Mouse (Mus musculus): ENCODE measurements around the gene Vstm5. TPM values are rescaled to one million over a fixed set of nuclear protein-coding genes. Genes with fewer than 3 reads are reported as not detected.
"Not testable (repeated sequence)": the region's sequence is repeated elsewhere in the genome, so short reads cannot be mapped to it uniquely, and the experiment has no call there.

The Vstm5 gene
- 10 to 100 TPM; 12.7 to 13.6 TPM for total RNA-seq (2021)

- intact Hi-C loops (cut with DNase I) = no loop called here
- peak; percentile 19 for DNase-seq
These were observed at the start of gene Vstm5 for GRCm38 (mm10) chr9:15239042-15239925. Vstm5 (plus strand) TSS chr9:15239045.

GRCm38 (mm10) chr9:15194806-15195205 lies 44.0 kb upstream of the Vstm5 start:
- intact Hi-C loops (cut with DNase I); DNase-seq: not testable (repeated sequence)

DNA sequence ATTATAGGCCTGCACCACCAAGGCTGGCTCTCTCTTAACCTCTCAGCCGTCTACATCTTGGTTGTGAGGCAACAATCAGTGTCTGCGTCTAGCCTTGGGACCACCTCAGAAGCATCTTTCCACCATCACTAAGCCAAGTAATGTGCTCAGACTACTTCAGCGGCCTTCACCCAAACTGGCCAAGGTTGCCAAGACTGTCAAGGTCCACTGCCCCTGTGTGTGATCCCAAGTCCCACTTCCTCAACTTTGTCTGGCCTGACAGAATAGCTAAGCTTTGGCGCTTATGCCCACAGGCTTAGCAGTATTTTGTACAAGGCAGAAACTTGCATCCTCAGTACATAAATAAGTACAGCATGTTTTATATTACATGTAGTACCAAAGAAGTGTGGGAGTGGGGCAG lies 32.2 kb upstream of the Vstm5 start:
- no peak for DNase-seq
- intact Hi-C loops (cut with DNase I) = no loop called here

GRCm38 (mm10) chr9:15209320-15209719 lies 29.5 kb upstream of the Vstm5 start:
- intact Hi-C loops (cut with DNase I) = no loop called here

DNA sequence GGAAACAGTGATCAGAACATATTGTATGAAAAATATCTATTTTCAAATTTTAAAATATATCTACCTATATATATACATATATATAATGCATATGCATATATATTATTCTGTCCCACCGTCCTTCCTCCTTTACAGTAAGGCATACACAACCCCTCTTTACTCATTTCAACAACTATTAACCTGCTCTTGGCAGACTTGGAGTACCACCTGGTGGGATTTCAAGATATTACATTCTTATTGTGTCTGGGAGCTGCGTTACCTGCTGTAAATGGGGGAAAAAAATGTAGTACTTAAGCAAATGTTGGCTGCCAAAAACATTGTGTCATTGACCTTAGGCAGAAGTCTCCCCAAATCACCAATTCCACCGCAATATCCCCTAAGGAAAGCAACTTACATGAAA lies 27.0 kb upstream of the Vstm5 start:
- DNase-seq = no peak
- intact Hi-C loops (cut with DNase I) = no loop called here

More at GRCm38 (mm10) chr9:15209320-15209719, 29.5 kb upstream of the Vstm5 start:
- no peak for DNase-seq

DNA sequence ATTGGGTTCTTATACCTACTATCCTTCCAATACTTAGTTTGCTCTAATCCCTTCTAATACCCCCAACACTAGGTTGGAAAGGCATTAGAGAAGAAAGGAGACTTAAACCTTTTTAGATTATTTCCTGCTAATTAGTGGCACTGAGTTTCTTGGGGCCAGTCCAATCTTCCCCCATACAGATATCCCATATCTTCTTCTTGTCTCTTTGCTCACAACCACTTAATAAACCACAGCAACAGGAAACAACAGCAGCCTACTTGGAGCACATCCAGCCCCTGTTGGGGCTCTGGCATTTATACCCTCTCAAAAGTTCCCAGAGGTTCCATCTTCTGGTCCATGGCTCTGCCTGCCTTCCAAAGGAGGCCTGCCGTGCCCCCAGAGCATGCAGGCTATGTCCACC lies 25.1 kb upstream of the Vstm5 start:
- intact Hi-C loops (cut with DNase I) = no loop called here
- DNase-seq = no peak

DNA sequence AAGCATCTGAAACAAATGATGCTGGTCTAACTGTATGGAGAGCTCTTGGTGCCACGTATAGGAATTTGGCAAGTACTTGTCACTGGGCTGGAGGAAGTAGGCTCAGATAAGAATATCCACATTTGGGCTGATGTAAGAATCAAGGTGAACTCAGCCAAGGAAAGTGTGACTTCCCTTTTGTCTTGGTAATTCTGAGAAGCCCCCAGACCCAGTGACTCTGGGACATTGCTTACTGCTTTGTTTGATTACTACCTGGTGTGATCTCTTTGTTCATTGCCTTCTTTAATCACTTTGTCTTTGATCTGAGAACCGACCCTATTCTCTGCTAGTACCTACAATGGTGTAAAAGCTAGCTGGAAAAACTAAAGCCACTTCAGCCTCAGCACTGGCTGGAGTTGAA lies 13.9 kb upstream of the Vstm5 start:
- no peak for DNase-seq

GRCm38 (mm10) chr9:15232445-15232844 lies 6.4 kb upstream of the Vstm5 start:
- no peak for DNase-seq
- intact Hi-C loops (cut with DNase I) = no loop called here

More for the DNA sequence above, 13.9 kb upstream of the Vstm5 start:
- intact Hi-C loops (cut with DNase I) = no loop called here

DNA sequence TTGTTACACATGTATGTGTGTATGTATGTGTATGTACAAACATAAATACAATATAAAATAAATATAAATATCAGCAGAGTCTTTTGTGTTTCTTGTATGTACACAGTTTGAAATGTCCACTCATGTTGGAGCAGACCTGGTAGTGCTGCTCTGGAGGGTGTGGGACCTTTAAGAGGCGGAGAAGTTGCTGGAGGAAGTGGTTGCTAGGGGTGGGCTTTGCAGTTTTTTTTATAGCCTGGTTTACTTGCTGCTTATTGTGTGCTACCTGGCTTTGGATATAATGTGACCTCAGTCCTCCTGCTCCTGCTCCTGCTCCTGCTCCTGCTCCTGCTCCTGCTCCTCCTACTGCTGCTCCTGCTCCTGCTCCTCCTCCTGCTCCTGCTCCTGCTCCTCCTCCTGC lies 5.2 kb upstream of the Vstm5 start:
- intact Hi-C loops (cut with DNase I) = no loop called here
- DNase-seq = no peak

GRCm38 (mm10) chr9:15235986-15236385 lies 2.9 kb upstream of the Vstm5 start:
- DNase-seq = no peak
- intact Hi-C loops (cut with DNase I) = no loop called here

GRCm38 (mm10) chr9:15237516-15238296 lies 1.1 kb upstream of the Vstm5 start:
- DNase-seq = no peak
- intact Hi-C loops (cut with DNase I) = no loop called here

GRCm38 (mm10) chr9:15238297-15238990 lies 401 bp upstream of the Vstm5 start:
- intact Hi-C loops (cut with DNase I) = no loop called here
- no peak for DNase-seq

DNA sequence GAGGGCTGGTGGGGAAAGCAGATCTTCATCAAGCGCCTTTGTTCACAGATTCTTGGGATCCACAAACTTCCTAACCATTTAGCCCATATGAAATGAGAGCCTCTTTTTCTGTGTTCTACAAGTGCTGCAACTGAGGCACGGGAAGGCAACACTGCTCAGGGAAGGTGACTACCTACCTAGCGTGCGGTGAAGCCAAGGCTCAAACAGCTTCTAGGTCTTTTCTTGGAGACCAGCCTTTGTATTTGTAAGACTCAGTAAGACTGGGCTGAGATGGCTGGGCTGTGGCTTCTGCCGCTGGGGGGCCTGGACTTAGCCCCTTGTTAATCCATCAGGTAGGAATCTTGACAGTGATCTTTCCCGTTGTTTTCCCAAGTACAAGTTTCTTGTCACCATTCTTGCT lies 1.2 kb downstream of the Vstm5 start:
- DNase-seq = no peak

GRCm38 (mm10) chr9:15240863-15241595 lies 2.2 kb downstream of the Vstm5 start:
- DNase-seq = no peak
- intact Hi-C loops (cut with DNase I) = no loop called here

More for the DNA sequence above, 1.2 kb downstream of the Vstm5 start:
- intact Hi-C loops (cut with DNase I) = no loop called here

DNA sequence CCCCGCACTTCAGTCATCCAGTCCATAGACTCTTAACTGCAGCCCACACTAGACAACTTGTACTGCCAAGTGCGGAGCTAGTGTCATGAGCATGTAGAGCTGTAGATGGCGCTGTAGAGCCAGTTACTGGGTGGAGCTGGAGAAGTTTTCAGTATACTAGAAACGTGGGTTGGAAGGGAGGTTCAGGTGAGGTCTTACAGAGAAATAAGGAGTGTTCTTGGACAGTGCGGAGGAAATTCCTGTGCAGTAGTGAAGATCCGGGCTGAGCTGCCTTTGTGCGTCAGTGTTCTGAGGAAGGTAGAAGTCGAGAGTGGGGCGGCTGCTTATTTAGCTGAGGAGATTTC lies 2.7 kb downstream of the Vstm5 start:
- DNase-seq = peak; percentile 34

DNA sequence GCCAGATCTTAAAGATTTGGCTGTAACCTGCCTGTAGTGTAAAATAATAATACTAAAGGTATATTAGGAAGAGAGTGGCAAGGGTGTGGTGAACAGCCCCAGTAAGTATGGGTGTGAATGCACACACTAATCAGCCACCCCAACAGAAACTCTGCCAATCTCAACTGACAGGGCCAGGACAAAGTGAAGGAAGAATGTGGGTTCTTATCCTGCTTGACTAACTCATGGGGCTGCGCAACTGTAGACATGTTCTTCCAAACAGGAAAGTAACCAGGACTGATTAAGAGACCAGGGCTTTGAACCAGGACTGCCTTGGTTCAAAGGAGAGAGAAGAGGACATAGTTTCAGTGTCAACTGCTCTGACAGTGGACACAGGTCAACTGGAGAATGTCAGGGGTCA lies 3.3 kb downstream of the Vstm5 start:
- DNase-seq = no peak
- intact Hi-C loops (cut with DNase I) = no loop called here

More for the DNA sequence above, 2.7 kb downstream of the Vstm5 start:
- intact Hi-C loops (cut with DNase I) = no loop called here

DNA sequence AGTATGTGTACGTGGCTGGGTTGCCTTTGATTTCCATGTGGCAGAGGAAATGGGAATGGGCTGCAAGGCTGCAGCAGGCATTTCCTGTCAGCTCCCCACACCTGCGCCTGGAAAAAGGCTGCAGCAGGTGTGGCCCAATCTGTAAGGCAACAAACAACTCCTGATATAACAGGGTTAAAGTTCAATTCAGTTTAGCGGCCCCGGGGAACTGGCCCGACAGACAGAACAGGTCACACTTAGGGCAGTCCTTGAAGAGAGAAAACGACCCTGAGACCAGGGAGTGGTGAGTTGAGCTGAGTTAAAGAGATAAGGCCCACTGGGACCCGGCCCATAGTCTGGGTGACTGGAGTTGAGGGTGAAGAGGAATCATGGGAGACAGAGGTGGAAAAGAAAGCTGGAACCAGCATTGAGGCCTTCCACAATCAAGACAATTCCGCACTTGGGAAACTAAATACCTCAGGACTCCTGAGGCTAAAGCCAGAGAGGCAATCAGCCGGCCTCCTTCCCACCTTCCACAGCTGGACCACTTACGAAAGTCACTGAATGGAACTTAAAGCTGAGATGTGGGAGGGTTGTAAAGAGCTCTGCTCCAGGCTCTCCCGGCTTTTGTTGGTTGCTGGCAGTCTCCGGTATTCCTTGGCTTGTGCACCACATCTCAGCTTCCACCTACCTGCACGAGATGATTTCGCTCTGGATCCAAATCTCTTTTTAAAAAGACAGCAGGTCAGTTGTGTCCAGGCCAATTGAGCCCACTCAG lies 6.7 kb downstream of the Vstm5 start:
- intact Hi-C loops (cut with DNase I) = no loop called here
- DNase-seq = no peak

DNA sequence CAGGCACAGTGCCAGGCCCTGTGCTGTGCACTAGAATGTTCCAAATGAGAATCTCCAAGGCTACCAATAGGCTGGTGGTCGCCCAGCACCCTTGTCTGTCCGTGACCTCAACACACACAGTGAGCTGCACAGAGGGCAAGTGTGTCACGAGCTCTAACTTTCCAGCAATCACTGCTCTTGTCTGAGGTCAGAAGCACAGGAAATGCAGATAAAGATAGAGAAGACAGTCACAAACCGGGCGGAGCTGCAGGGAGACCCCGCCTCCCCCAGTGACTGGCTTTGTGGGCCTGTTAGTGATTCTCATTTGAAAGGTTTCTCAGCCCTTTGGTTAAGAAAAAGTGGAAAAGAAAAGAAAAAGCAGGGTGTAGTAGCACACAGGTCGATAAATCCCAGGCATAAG lies 11.5 kb downstream of the Vstm5 start:
- DNase-seq = no peak
- intact Hi-C loops (cut with DNase I) = no loop called here

- no peak for DNase-seq
- intact Hi-C loops (cut with DNase I) = no loop called here
These were observed 13.4 kb downstream of the Vstm5 start for GRCm38 (mm10) chr9:15252196-15252595.

GRCm38 (mm10) chr9:15254501-15254900 lies 15.7 kb downstream of the Vstm5 start:
- intact Hi-C loops (cut with DNase I) = no loop called here
- no peak for DNase-seq
